Mouse (Mus musculus) olfactory bulb, adult 2 months (tissue): ENCODE measurements around the gene Cpeb1.

ENCODE experiments used
- CTCF ChIP-seq: fragments of 200-500 bp; IDR thresholded peaks from 2 replicates; pipeline ENCODE4 v1.5.1; 2012; ENCODE audit warnings: low read depth, mild to moderate bottlenecking, low read length, moderate library complexity; ENCODE audit not compliant: insufficient read depth
- POLR2A ChIP-seq: fragments of 200-500 bp; IDR thresholded peaks from 2 replicates; pipeline ENCODE4 v1.6.1; 2012; ENCODE audit warnings: mild to moderate bottlenecking, low read depth, low read length, moderate library complexity; ENCODE audit not compliant: insufficient read depth

DNA sequence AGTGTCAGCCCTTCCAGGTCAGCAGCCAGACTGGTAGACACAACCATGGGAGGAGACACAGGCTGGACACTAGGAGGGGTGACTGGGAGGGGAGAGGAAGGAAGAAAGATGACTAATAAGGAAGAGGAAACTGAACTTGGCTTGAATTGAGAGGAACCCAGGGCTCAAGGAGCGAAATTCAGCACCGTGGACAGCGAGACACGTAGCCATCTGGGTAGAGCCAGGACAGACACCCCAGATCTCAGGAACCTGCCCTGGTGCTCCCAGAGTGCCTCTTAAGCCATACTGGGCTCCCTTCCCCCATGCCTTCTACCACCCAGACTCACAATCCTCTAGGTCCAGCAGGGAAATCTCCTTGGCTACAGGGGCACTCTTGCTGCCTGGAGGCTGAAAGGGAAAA is 8.9 kb upstream of the Cpeb1 start:
- TF ChIP-seq POLR2A (no peak), CTCF (no peak)
